Mouse (Mus musculus): ENCODE data around the gene Slc1a2. TPM values are rescaled to one million over a fixed set of nuclear protein-coding genes. Genes with fewer than 3 reads are reported as not detected.
A peak's percentile ranks its signal among the peaks of the same experiment; 100 is the strongest.

Gene Slc1a2
- polyA plus RNA-seq, 1 experiment from 2014 or later: 0.47 TPM

- no peak overlapping the region for H3K4me3 ChIP-seq
- no peaks in the 10 kb centered on the region for H3K4me1 ChIP-seq (replicated peaks)
- H3K27ac ChIP-seq (ENCODE audit: poor library complexity, severe bottlenecking): no peak overlapping the region
- no peaks in the 10 kb centered on the region for H3K9me3 ChIP-seq (replicated peaks)
- WGBS: 13% methylated on average over 1 of the region's 1 CpGs
- no peak for ATAC-seq (ENCODE audit: insufficient number of reproducible peaks, low FRiP score)
- H3K27me3 ChIP-seq (replicated peaks): no peaks in the 10 kb centered on the region
- H3K9ac ChIP-seq: no peak overlapping the region
- H3K36me3 ChIP-seq: no peaks in the 10 kb centered on the region
- no peak overlapping the region for H3K4me2 ChIP-seq
Observed at GRCm38 (mm10) chr2:102715754-102716153, 57.3 kb downstream of the Slc1a2 start.

DNA sequence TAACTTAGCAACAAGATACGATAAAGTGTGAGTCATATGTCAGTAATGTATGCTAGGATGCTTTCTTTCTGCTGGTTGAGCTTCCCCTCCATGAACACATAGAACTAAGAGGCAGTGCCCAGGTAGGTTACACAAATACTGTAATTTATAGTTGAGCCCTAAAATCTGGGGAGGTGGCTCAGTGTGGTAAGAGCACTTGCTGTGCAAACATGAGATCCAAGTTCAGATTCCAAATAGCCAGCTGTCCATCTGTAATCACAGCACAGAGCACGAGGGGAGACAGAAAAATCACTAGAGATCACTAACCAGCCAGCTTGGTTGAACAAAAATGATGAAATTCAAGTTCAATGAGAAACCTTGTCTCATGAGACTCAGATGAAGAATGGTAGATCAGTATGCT is 63.4 kb downstream of the Slc1a2 start:
- peaks cover 32% of the 10 kb centered on the region for H3K4me1 ChIP-seq (replicated peaks)
- 0 out of 2 replicates have a peak overlapping the region, but pooled peaks have one; percentile 6 for H3K4me2 ChIP-seq

DNA sequence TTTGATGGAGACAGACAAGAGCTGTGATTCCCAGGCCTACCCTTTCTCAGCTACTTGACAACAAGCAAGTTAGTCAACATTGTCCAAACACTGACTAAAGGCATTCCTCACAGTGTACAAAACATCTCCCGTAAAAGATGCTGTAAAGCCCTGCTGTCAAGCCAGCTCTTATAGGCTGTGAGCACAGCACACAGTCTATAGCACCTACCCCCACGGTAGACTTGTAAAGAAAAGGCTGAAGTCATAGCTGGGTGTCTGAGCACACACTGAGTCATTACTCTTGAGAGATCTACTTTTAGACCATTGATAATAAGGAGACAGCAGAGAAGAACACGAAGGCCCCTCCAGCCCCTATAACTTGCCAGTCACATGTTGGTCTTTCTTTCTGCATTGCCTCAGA is 66.6 kb downstream of the Slc1a2 start:
- H3K36me3 ChIP-seq: no peaks in the 10 kb centered on the region
- no peak overlapping the region for H3K27ac ChIP-seq (ENCODE audit: poor library complexity, severe bottlenecking)
- H3K4me1 ChIP-seq (replicated peaks): peaks cover 32% of the 10 kb centered on the region
- H3K4me2 ChIP-seq: no peak overlapping the region
- no peak overlapping the region for H3K4me3 ChIP-seq
- no peak overlapping the region for H3K9ac ChIP-seq
- no peaks in the 10 kb centered on the region for H3K27me3 ChIP-seq (replicated peaks)
- ATAC-seq (ENCODE audit: insufficient number of reproducible peaks, low FRiP score): no peak
- WGBS: 31% methylated on average over 3 of the region's 3 CpGs
- H3K9me3 ChIP-seq (replicated peaks): no peaks in the 10 kb centered on the region

More for the DNA sequence above, 63.4 kb downstream of the Slc1a2 start:
- Histone ChIP-seq H3K36me3 (no peaks in the 10 kb centered on the region), H3K9me3 (replicated peaks) (no peaks in the 10 kb centered on the region), H3K27ac (ENCODE audit: poor library complexity, severe bottlenecking) (no peak overlapping the region), H3K4me3 (no peak overlapping the region), H3K9ac (no peak overlapping the region), H3K27me3 (replicated peaks) (no peaks in the 10 kb centered on the region)
- ATAC-seq (ENCODE audit: insufficient number of reproducible peaks, low FRiP score): no peak
- WGBS: 52% methylated on average over 2 of the region's 2 CpGs

GRCm38 (mm10) chr2:102730386-102730785 is 71.9 kb downstream of the Slc1a2 start:
- WGBS: 67% methylated on average over 5 of the region's 5 CpGs

DNA sequence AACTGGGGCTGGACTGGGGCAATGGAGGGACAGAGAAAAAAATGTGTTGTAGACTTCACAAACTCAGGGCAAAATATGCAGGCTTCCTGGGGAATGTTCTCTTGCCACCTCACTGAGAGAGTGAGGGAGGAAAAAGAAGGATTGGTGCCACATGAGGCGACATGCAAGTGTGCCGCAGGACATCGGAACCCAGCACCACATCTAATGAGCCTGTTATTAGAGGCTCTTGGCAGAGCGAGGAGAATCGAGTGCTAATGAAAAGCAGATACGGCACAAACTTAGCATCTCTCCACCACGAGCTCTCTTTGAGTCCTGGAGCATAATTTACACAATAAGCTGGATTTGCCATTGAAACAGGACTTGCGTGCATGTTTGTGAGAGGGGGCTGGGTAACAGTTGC is 72.3 kb downstream of the Slc1a2 start:
- H3K9me3 ChIP-seq (replicated peaks): no peaks in the 10 kb centered on the region
- no peaks in the 10 kb centered on the region for H3K27me3 ChIP-seq (replicated peaks)
- no peak overlapping the region for H3K4me3 ChIP-seq
- H3K36me3 ChIP-seq: no peaks in the 10 kb centered on the region
- no peak for ATAC-seq (ENCODE audit: insufficient number of reproducible peaks, low FRiP score)
- no peaks in the 10 kb centered on the region for H3K4me1 ChIP-seq (replicated peaks)
- WGBS: 86% methylated on average over 8 of the region's 8 CpGs
- H3K4me2 ChIP-seq: no peak overlapping the region
- no peak overlapping the region for H3K27ac ChIP-seq (ENCODE audit: poor library complexity, severe bottlenecking)
- H3K9ac ChIP-seq: no peak overlapping the region

More at GRCm38 (mm10) chr2:102730386-102730785, 71.9 kb downstream of the Slc1a2 start:
- Histone ChIP-seq H3K9ac (no peak overlapping the region), H3K4me2 (no peak overlapping the region), H3K9me3 (replicated peaks) (no peaks in the 10 kb centered on the region), H3K27ac (ENCODE audit: poor library complexity, severe bottlenecking) (no peak overlapping the region), H3K4me3 (no peak overlapping the region), H3K36me3 (no peaks in the 10 kb centered on the region), H3K4me1 (replicated peaks) (no peaks in the 10 kb centered on the region), H3K27me3 (replicated peaks) (no peaks in the 10 kb centered on the region)
- ATAC-seq (ENCODE audit: insufficient number of reproducible peaks, low FRiP score): no peak

DNA sequence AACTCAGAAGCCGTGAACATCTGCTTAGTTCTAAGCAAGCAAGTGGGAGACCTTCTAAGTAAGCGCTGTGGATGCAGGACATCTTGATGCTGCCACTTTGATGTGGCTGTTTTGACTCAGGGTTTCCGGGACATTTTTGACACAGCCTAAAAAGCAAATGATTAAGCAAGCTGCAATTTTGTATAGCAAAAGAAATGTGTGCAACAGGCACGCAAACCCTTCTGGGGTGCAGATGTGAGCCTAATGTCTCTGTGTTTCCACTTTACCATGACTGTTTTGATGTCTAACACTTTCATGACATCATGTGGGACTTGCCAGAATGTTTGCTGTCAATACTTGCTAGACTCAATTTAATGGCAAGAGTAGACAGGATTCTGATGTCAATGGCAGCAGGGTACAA is 74.7 kb downstream of the Slc1a2 start:
- Histone ChIP-seq H3K36me3 (no peaks in the 10 kb centered on the region), H3K4me1 (replicated peaks) (no peaks in the 10 kb centered on the region), H3K4me3 (no peak overlapping the region), H3K9ac (no peak overlapping the region), H3K27me3 (replicated peaks) (no peaks in the 10 kb centered on the region), H3K9me3 (replicated peaks) (no peaks in the 10 kb centered on the region), H3K27ac (ENCODE audit: poor library complexity, severe bottlenecking) (no peak overlapping the region), H3K4me2 (no peak overlapping the region)
- ATAC-seq (ENCODE audit: insufficient number of reproducible peaks, low FRiP score): no peak
- WGBS: 83% methylated on average over 4 of the region's 4 CpGs

DNA sequence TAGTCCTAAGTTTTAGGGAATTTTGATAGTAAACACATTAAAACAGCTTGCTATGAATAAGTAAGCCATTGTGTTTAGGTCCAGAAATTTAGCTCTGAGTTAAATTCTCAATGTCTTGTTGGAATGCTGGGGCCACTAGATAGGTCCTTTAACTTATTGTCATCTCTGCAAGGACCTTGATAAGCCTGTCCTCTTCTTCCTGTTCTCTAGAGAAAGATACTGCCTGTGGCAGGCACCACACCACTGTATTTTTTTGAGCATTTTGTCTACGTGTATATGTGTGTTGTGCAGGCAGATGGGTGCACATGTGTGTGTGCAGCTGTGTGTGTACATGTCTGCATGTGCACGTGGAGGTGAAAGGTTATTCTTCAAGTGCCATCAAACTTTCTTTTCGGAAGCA is 75.6 kb downstream of the Slc1a2 start:
- WGBS: 70% methylated on average over 3 of the region's 3 CpGs
- Histone ChIP-seq H3K4me2 (no peak overlapping the region), H3K27me3 (replicated peaks) (no peaks in the 10 kb centered on the region), H3K4me1 (replicated peaks) (no peaks in the 10 kb centered on the region), H3K4me3 (no peak overlapping the region), H3K9me3 (replicated peaks) (no peaks in the 10 kb centered on the region), H3K27ac (ENCODE audit: poor library complexity, severe bottlenecking) (no peak overlapping the region), H3K9ac (no peak overlapping the region), H3K36me3 (no peaks in the 10 kb centered on the region)
- ATAC-seq (ENCODE audit: insufficient number of reproducible peaks, low FRiP score): no peak

- Histone ChIP-seq H3K9me3 (replicated peaks) (no peaks in the 10 kb centered on the region), H3K4me1 (replicated peaks) (no peaks in the 10 kb centered on the region), H3K4me3 (no peak overlapping the region), H3K4me2 (no peak overlapping the region), H3K27me3 (replicated peaks) (no peaks in the 10 kb centered on the region), H3K27ac (ENCODE audit: poor library complexity, severe bottlenecking) (no peak overlapping the region), H3K36me3 (no peaks in the 10 kb centered on the region), H3K9ac (no peak overlapping the region)
- 49% methylated on average over 2 of the region's 2 CpGs for WGBS
- ATAC-seq (ENCODE audit: insufficient number of reproducible peaks, low FRiP score): no peak
Observed at GRCm38 (mm10) chr2:102735031-102735430, 76.6 kb downstream of the Slc1a2 start.

DNA sequence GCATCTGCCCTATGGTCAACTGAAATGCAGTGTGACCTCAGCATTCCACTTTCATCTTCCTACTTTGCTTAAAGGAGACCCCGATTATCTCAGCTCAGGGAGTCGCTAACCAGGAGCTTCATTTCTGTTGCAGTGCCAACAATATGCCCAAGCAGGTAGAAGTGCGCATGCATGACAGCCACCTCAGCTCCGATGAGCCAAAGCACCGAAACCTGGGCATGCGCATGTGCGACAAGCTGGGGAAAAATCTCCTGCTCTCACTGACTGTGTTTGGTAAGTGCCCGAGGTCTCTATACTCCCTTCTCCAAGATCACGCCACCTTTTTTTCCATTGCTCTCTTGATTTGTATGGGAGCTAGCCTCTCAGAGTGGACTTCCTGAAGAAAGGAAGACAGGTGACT is 77.4 kb downstream of the Slc1a2 start:
- Histone ChIP-seq H3K27me3 (replicated peaks) (no peaks in the 10 kb centered on the region), H3K4me2 (no peak overlapping the region), H3K27ac (ENCODE audit: poor library complexity, severe bottlenecking) (no peak overlapping the region), H3K9ac (no peak overlapping the region), H3K4me1 (replicated peaks) (no peaks in the 10 kb centered on the region), H3K9me3 (replicated peaks) (no peaks in the 10 kb centered on the region), H3K36me3 (no peaks in the 10 kb centered on the region), H3K4me3 (no peak overlapping the region)
- ATAC-seq (ENCODE audit: insufficient number of reproducible peaks, low FRiP score): no peak
- WGBS: 84% methylated on average over 9 of the region's 9 CpGs

DNA sequence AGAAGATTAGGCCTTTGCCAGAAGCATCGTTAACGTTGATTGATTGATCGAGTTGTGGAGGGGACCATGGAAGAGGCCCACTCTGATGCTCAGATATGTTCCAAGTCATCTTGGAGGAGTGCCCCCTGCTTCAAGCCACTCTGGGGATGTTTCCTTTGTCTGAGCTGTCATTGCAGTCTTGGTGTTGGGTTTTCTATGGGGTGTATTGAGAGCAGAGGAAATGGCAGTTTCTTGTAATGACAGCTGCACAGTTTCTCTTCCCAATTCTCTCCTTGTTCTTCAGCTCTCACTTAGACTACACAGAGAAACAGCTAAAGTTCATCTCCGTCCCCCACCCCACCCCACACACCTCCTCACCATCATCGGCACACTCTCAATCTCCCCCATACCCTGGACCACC is 78.0 kb downstream of the Slc1a2 start:
- H3K4me3 ChIP-seq: no peak overlapping the region
- no peaks in the 10 kb centered on the region for H3K36me3 ChIP-seq
- H3K9me3 ChIP-seq (replicated peaks): no peaks in the 10 kb centered on the region
- no peaks in the 10 kb centered on the region for H3K4me1 ChIP-seq (replicated peaks)
- H3K27ac ChIP-seq (ENCODE audit: poor library complexity, severe bottlenecking): no peak overlapping the region
- H3K27me3 ChIP-seq (replicated peaks): no peaks in the 10 kb centered on the region
- no peak overlapping the region for H3K9ac ChIP-seq
- no peak for ATAC-seq (ENCODE audit: insufficient number of reproducible peaks, low FRiP score)
- no peak overlapping the region for H3K4me2 ChIP-seq
- WGBS: 69% methylated on average over 5 of the region's 5 CpGs

DNA sequence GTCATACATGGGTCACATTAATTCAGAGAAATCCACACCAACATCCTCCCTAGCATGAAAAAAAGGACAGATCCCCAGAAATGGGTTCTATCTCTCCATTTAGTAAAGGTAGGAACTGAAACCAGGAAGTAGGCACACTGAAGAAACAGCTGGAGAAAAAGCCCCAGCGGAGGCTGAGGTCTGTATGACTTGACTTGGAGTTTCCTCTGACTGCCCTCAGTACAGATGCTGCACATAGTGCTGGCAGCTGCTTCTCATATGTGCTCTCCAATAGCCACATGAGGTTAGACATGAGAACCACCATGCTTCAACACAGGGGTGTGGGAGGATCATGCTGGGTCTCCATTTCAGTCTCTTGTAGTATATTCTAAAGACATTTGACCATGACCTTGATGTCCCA is 80.4 kb downstream of the Slc1a2 start:
- Histone ChIP-seq H3K4me1 (replicated peaks) (no peaks in the 10 kb centered on the region), H3K4me2 (no peak overlapping the region), H3K27ac (ENCODE audit: poor library complexity, severe bottlenecking) (no peak overlapping the region), H3K36me3 (no peaks in the 10 kb centered on the region), H3K9me3 (replicated peaks) (no peaks in the 10 kb centered on the region), H3K27me3 (replicated peaks) (no peaks in the 10 kb centered on the region), H3K9ac (no peak overlapping the region), H3K4me3 (no peak overlapping the region)
- 87% methylated on average over 1 of the region's 1 CpGs for WGBS
- ATAC-seq (ENCODE audit: insufficient number of reproducible peaks, low FRiP score): no peak

GRCm38 (mm10) chr2:102742685-102743084 is 84.2 kb downstream of the Slc1a2 start:
- Histone ChIP-seq H3K27me3 (replicated peaks) (no peaks in the 10 kb centered on the region), H3K4me1 (replicated peaks) (peaks cover 20% of the 10 kb centered on the region), H3K36me3 (no peaks in the 10 kb centered on the region), H3K4me2 (no peak overlapping the region), H3K9me3 (replicated peaks) (no peaks in the 10 kb centered on the region), H3K9ac (no peak overlapping the region), H3K27ac (ENCODE audit: poor library complexity, severe bottlenecking) (no peak overlapping the region), H3K4me3 (no peak overlapping the region)
- ATAC-seq (ENCODE audit: insufficient number of reproducible peaks, low FRiP score): no peak
- WGBS: 66% methylated on average over 5 of the region's 5 CpGs

Measured in heart, embryonic 12.5 days (tissue).